Mouse (Mus musculus) heart, embryonic 16.5 days (tissue): ENCODE measurements around the gene Uvrag. TPM values are rescaled to one million over a fixed set of nuclear protein-coding genes. Genes with fewer than 3 reads are reported as not detected.
"Not testable (repeated sequence)": the region's sequence is repeated elsewhere in the genome, so short reads cannot be mapped to it uniquely, and the experiment has no call there.

Experiments used
- ATAC-seq: fragments of 200-750 bp; cut with Nextera tagmentation; replicated peaks from 2 replicates; pipeline ENCODE4 v1.8.0; 2017; ENCODE audit warnings: moderate number of reproducible peaks; ENCODE audit not compliant: insufficient read depth, low FRiP score; ENCODE audit errors: extremely low read depth
- H3K27ac ChIP-seq: fragments of 300-500 bp; sonication (generic); 2 replicates; pipeline ENCODE4 v1.5.1; 2014; ENCODE audit warnings: mild to moderate bottlenecking, low read length, control low read depth, moderate library complexity
- H3K27me3 ChIP-seq: fragments of 300-500 bp; sonication (generic); 2 replicates; pipeline ENCODE4 v1.6.1; 2014; ENCODE audit warnings: low read length, mixed read lengths; ENCODE audit not compliant: control insufficient read depth, insufficient read depth
- H3K36me3 ChIP-seq: fragments of 300-500 bp; sonication (generic); 2 replicates; pipeline ENCODE4 v1.6.1; 2014; ENCODE audit not compliant: control insufficient read depth, insufficient read depth
- H3K4me1 ChIP-seq: fragments of 300-500 bp; sonication (generic); 2 replicates; pipeline ENCODE4 v1.6.1; 2014; ENCODE audit warnings: low read length, mixed read lengths; ENCODE audit not compliant: control insufficient read depth, insufficient read depth
- H3K4me2 ChIP-seq: fragments of 300-500 bp; sonication (generic); 2 replicates; pipeline ENCODE4 v1.6.1; 2014; ENCODE audit warnings: low read depth, mild to moderate bottlenecking, control low read depth, low read length
- H3K4me3 ChIP-seq: fragments of 300-500 bp; sonication (generic); 2 replicates; pipeline ENCODE4 v1.5.1; 2014; ENCODE audit warnings: mild to moderate bottlenecking, control low read depth, low read length
- H3K9ac ChIP-seq: fragments of 300-500 bp; sonication (generic); 2 replicates; pipeline ENCODE4 v1.6.1; 2014; ENCODE audit warnings: low read length, control low read depth
- H3K9me3 ChIP-seq: fragments of 300-500 bp; sonication (generic); replicated peaks from 2 replicates; pipeline ENCODE4 v1.6.1; 2016; ENCODE audit warnings: low read length; ENCODE audit not compliant: control insufficient read depth
- WGBS: fragments of 180-500 bp; shearing (Covaris S2); extraction: QIAGEN DNeasy Blood & Tissue Kit; methylation state at CpG from one replicate; pipeline ENCODE4 v1.1.7; 2014; 5-methylcytosine and 5-hydroxymethylcytosine counted together
- polyA plus RNA-seq: library from polyadenylated mRNA; unstranded; fragments of >200 nt; fragmentation: Nextera tagmentation; extraction: Ambion mirVana; gene quantifications from 2 replicates; pipeline ENCODE4 v1.2.1, GENCODE M21; 2015

Uvrag gene
- polyA plus RNA-seq, 1 experiment from 2014 or later, result 16.3 TPM

- H3K4me3 ChIP-seq, result no peak overlapping the region
- H3K4me2 ChIP-seq, result no peak overlapping the region
- H3K36me3 ChIP-seq, result no peaks in the 10 kb centered on the region
- no peaks in the 10 kb centered on the region for H3K27me3 ChIP-seq
- WGBS, result 32% methylated on average over 7 of the region's 7 CpGs
- ATAC-seq, result peak; percentile 50; the same call in 1 of the 2 replicates
- no peak overlapping the region for H3K9ac ChIP-seq
- H3K4me1 ChIP-seq, result peaks cover 27% of the 10 kb centered on the region
- H3K27ac ChIP-seq, result no peak overlapping the region
- H3K9me3 ChIP-seq, result no peaks in the 10 kb centered on the region
Observed at GRCm38 (mm10) chr7:99073734-99074372, 67.1 kb downstream of the Uvrag start.

DNA sequence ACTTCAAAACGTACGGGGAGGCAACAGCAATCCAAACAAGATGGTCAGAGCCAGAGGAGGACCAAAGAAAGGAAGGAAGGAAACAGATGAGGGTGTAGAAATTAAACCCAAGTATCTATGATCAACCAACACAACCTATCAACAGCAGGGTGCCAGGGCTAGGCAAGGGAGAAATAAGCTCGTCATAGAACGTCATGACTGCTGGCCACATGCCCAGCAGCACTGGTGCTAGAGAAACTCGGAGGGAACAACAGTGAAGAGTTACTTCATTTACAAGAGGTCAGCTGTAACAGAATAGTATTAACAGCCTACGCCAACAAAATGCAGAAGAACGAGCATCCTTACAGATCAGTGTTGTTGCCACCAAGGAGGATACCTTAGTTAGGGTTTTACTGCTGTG, 73.2 kb downstream of the Uvrag start:
- H3K27me3 ChIP-seq, result no peaks in the 10 kb centered on the region
- H3K9me3 ChIP-seq, result no peaks in the 10 kb centered on the region
- H3K36me3 ChIP-seq, result no peaks in the 10 kb centered on the region
- no peak for ATAC-seq
- H3K27ac ChIP-seq, result no peak overlapping the region
- 53% methylated on average over 7 of the region's 7 CpGs for WGBS
- peaks cover 26% of the 10 kb centered on the region for H3K4me1 ChIP-seq
- H3K4me3 ChIP-seq, result no peak overlapping the region
- no peak overlapping the region for H3K4me2 ChIP-seq
- no peak overlapping the region for H3K9ac ChIP-seq

- 20% methylated on average over 2 of the region's 2 CpGs for WGBS
- Histone ChIP-seq H3K9me3 (no peaks in the 10 kb centered on the region), H3K4me1 (peaks cover 11% of the 10 kb centered on the region), H3K36me3 (no peaks in the 10 kb centered on the region), H3K9ac (no peak overlapping the region), H3K27ac (no peak overlapping the region), H3K27me3 (no peaks in the 10 kb centered on the region), H3K4me3 (no peak overlapping the region), H3K4me2 (no peak overlapping the region)
- ATAC-seq, result no peak
Observed at GRCm38 (mm10) chr7:99065920-99066319, 75.0 kb downstream of the Uvrag start.

GRCm38 (mm10) chr7:99065391-99065831, 75.5 kb downstream of the Uvrag start:
- Histone ChIP-seq H3K27me3 (no peaks in the 10 kb centered on the region), H3K4me1 (peaks cover 11% of the 10 kb centered on the region), H3K9me3 (no peaks in the 10 kb centered on the region), H3K36me3 (no peaks in the 10 kb centered on the region), H3K4me2 (no peak overlapping the region), H3K4me3 (no peak overlapping the region), H3K27ac (no peak overlapping the region), H3K9ac (no peak overlapping the region)
- WGBS, result 32% methylated on average over 11 of the region's 11 CpGs
- 0 out of 2 replicates have a peak, but pooled peaks have one; percentile 32 for ATAC-seq

- no peaks in the 10 kb centered on the region for H3K36me3 ChIP-seq
- WGBS, result 69% methylated on average over 3 of the region's 3 CpGs
- no peak overlapping the region for H3K4me3 ChIP-seq
- no peak overlapping the region for H3K27ac ChIP-seq
- ATAC-seq, result no peak
- H3K4me2 ChIP-seq, result no peak overlapping the region
- H3K4me1 ChIP-seq, result peaks cover 11% of the 10 kb centered on the region
- no peaks in the 10 kb centered on the region for H3K27me3 ChIP-seq
- H3K9me3 ChIP-seq, result no peaks in the 10 kb centered on the region
- no peak overlapping the region for H3K9ac ChIP-seq
Observed at GRCm38 (mm10) chr7:99064795-99065194, 76.1 kb downstream of the Uvrag start.

GRCm38 (mm10) chr7:99062263-99062662, 78.7 kb downstream of the Uvrag start:
- WGBS, result 75% methylated on average over 3 of the region's 3 CpGs
- ATAC-seq, H3K9ac ChIP-seq: not testable (repeated sequence)

DNA sequence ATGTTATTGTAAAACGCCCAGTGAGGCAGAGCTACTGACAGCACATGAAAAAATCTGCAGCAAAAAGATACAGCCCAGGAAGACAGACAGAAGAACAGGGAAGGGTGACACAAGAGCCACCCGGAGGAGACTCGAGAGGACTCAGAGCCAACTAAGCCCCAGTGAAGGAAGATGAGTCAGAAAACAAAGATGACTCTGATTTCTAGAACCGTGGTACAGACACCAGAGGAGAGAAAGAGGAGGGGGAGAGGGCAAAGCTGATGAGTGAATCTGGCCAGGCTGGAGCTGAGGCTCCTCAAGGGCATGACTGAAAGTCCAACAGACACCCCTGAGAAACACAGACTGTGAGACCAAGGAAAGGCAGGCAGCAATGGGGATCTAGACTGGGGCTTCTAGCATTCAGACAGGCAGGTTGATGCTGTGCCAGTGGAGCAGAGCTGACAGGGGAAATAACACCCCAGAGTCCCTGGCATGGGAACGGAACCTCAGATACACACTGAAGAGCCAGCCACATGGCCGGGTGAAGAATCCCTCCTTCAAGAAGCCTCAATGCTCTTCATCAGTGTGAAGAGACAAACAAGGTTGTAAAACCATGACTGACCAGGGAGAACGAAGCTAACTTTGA, 79.8 kb downstream of the Uvrag start:
- 69% methylated on average over 7 of the region's 7 CpGs for WGBS
- H3K27me3 ChIP-seq, result no peaks in the 10 kb centered on the region
- no peak overlapping the region for H3K4me3 ChIP-seq
- ATAC-seq, result no peak
- H3K9ac ChIP-seq, result no peak overlapping the region
- no peak overlapping the region for H3K27ac ChIP-seq
- no peaks in the 10 kb centered on the region for H3K9me3 ChIP-seq
- H3K4me1 ChIP-seq, result peaks cover 9% of the 10 kb centered on the region
- H3K36me3 ChIP-seq, result no peaks in the 10 kb centered on the region
- H3K4me2 ChIP-seq, result no peak overlapping the region

More at GRCm38 (mm10) chr7:99062263-99062662, 78.7 kb downstream of the Uvrag start:
- H3K9me3 ChIP-seq, H3K4me3 ChIP-seq, H3K4me1 ChIP-seq, H3K4me2 ChIP-seq, H3K27me3 ChIP-seq, H3K36me3 ChIP-seq, H3K27ac ChIP-seq: not testable (repeated sequence)

DNA sequence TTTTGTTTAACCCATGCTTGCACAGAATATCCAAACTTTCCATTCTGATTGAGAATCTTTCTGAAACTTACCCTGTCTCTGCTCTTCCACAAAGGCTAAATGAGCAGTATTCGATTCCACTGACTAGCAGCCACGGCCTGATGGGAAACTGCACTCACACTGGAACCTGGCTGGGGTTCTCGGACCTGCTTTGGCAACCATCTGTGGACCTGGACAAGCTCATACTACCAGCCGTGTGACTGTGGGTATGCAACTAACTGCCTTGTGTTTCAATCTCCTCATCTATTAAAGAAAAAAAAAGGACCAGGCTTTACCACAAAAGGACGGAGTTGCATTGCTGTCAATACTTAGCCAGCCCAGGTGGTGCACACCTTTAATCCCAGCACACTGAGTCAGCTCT, 80.5 kb downstream of the Uvrag start:
- Histone ChIP-seq H3K9me3 (no peaks in the 10 kb centered on the region), H3K9ac (no peak overlapping the region), H3K27ac (no peak overlapping the region), H3K36me3 (no peaks in the 10 kb centered on the region), H3K4me2 (no peak overlapping the region), H3K27me3 (no peaks in the 10 kb centered on the region), H3K4me3 (no peak overlapping the region), H3K4me1 (peaks cover 3% of the 10 kb centered on the region; the same call in 1 of the 2 replicates)
- WGBS, result 87% methylated on average over 5 of the region's 5 CpGs
- ATAC-seq, result no peak

DNA sequence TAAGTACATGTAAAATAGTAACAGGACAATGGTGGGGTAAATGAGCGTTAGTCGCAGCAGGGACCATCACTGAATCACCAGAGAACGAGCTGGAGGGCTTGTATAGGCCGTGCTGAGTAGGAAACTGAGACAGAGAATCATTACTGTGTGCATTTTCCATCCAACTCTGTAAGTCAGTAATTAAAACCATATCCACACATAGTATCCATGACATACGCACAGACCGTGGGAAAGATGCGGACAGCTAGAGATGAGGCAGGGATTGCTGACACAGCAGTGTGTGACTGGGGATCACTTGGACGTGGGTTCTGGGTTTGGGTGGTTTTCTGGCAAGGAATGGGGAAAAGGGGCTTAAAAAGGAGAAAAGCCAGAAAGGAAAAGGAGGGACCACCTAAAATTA, 81.0 kb downstream of the Uvrag start:
- no peaks in the 10 kb centered on the region for H3K9me3 ChIP-seq
- no peak overlapping the region for H3K27ac ChIP-seq
- H3K4me2 ChIP-seq, result no peak overlapping the region
- no peaks in the 10 kb centered on the region for H3K27me3 ChIP-seq
- H3K9ac ChIP-seq, result no peak overlapping the region
- 0 out of 2 replicates have a peak, but pooled peaks cover 4% of the 10 kb centered on the region for H3K36me3 ChIP-seq
- 91% methylated on average over 8 of the region's 8 CpGs for WGBS
- H3K4me1 ChIP-seq, result no peaks in the 10 kb centered on the region
- no peak overlapping the region for H3K4me3 ChIP-seq
- no peak for ATAC-seq
